Mouse (Mus musculus) C2C12 (cell line): ENCODE measurements around the gene Psd. TPM values are rescaled to one million over a fixed set of nuclear protein-coding genes. Genes with fewer than 3 reads are reported as not detected.

Experiments used
- H3K27me3 ChIP-seq: one replicate; pipeline ENCODE4 v1.6.1; 2011; ENCODE audit not compliant: control insufficient read depth, insufficient read depth, insufficient read length
- H3K36me3 ChIP-seq: one replicate; pipeline ENCODE4 v1.6.1; 2011; ENCODE audit not compliant: control insufficient read depth, insufficient read depth
- H3K4me3 ChIP-seq: one replicate; pipeline ENCODE4 v1.5.1; 2011; ENCODE audit warnings: mild to moderate bottlenecking, control low read depth; ENCODE audit not compliant: poor library complexity, insufficient read depth, severe bottlenecking
- H3K79me2 ChIP-seq: one replicate; pipeline ENCODE4 v1.6.1; 2011; ENCODE audit not compliant: control insufficient read depth, insufficient read depth
- H3K79me3 ChIP-seq: one replicate; pipeline ENCODE4 v1.6.1; 2011; ENCODE audit warnings: low read depth, control low read depth
- H3ac ChIP-seq: one replicate; pipeline ENCODE3; 2011; ENCODE audit warnings: low read depth; ENCODE audit not compliant: control insufficient read depth, insufficient read length
- CEBPB ChIP-seq: IDR thresholded peaks from one replicate; pipeline ENCODE4 v1.6.1; 2011; ENCODE audit warnings: low read depth, mild to moderate bottlenecking, control low read depth, moderate library complexity
- CTCF ChIP-seq: IDR thresholded peaks from one replicate; pipeline ENCODE4 v1.5.1; 2011; ENCODE audit not compliant: control insufficient read depth, insufficient read depth, insufficient read length
- FOSL1 ChIP-seq: IDR thresholded peaks from one replicate; pipeline ENCODE4 v1.8.0; 2011; ENCODE audit warnings: mild to moderate bottlenecking, low read length; ENCODE audit not compliant: poor library complexity, insufficient read depth, severe bottlenecking
- MAX ChIP-seq: IDR thresholded peaks from one replicate; pipeline ENCODE4 v1.6.1; 2011; ENCODE audit warnings: mild to moderate bottlenecking, control low read depth
- MYOD1 ChIP-seq: IDR thresholded peaks from one replicate; pipeline ENCODE4 v1.6.1; 2011; ENCODE audit warnings: low read depth; ENCODE audit not compliant: control insufficient read depth, insufficient read length
- MYOG ChIP-seq: IDR thresholded peaks from one replicate; pipeline ENCODE4 v1.6.1; 2011; ENCODE audit not compliant: control insufficient read depth, insufficient read length; ENCODE audit errors: extremely low read depth
- USF1 ChIP-seq: IDR thresholded peaks from one replicate; pipeline ENCODE4 v1.6.1; 2011; ENCODE audit warnings: low read depth, mild to moderate bottlenecking, control low read depth, moderate library complexity
- polyA plus RNA-seq: library from polyadenylated mRNA; unstranded; fragments of >200 nt; fragmentation: generic; extraction: Trizol; gene quantifications from one replicate; pipeline ENCODE4 v1.2.1, GENCODE M21; 2012; ENCODE audit warnings: missing spikeins

Psd gene
- polyA plus RNA-seq, 1 experiment = 11.8 TPM

GRCm38 (mm10) chr19:46367798-46368590 is 41.0 kb upstream of the Psd start:
- H3K27me3 ChIP-seq = no peaks in the 10 kb centered on the region
- no peak overlapping the region for H3ac ChIP-seq
- no peaks in the 10 kb centered on the region for H3K79me2 ChIP-seq
- TF ChIP-seq MYOD1 = no peak
- no peak for TF ChIP-seq CEBPB
- TF ChIP-seq MYOG = no peak
- TF ChIP-seq USF1 = no peak
- TF ChIP-seq FOSL1 = no peak
- no peak for TF ChIP-seq CTCF
- TF ChIP-seq MAX = no peak
- H3K4me3 ChIP-seq = no peak overlapping the region
- H3K36me3 ChIP-seq = no peaks in the 10 kb centered on the region
- no peaks in the 10 kb centered on the region for H3K79me3 ChIP-seq

DNA sequence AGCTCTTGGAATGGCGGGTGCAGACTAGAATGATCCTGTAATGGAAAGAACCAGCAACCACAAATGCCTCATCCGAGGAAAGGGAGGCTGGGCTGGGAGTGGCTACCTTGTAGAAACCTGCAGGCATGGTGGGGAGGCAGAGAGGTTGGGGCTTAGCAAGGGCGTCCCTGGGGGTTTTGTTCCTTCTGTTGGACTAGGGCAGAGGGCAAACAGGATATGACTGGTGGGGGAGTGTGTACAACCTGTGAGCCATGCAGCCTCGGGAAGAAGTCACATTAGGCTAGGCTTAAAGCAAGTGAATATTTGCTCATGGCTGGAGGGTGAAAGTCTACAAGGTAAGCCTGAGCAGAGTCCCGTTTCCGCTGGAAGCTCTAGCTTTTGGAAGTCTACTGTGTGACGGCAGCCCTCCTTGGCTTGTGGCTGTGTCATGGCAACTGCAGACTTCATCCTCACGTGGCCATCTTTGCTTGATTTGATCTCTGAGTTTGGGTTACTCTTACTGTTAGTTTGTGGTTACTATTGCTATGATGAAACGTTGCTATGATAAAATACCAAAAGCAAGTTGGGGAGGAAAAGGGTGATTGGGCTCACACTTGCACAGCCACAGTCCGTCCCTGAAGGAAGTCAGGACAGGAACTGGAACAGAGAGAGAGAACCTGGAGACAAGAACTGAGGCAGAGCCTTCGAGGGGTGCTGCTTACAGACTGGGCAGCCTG is 36.5 kb upstream of the Psd start:
- Histone ChIP-seq H3K79me2 (no peaks in the 10 kb centered on the region), H3K36me3 (no peaks in the 10 kb centered on the region), H3K4me3 (no peak overlapping the region), H3ac (no peak overlapping the region), H3K27me3 (no peaks in the 10 kb centered on the region), H3K79me3 (no peaks in the 10 kb centered on the region)
- TF ChIP-seq CEBPB = no peak
- TF ChIP-seq USF1 = no peak
- no peak for TF ChIP-seq MYOG
- no peak for TF ChIP-seq CTCF
- TF ChIP-seq FOSL1 = no peak
- no peak for TF ChIP-seq MYOD1
- TF ChIP-seq MAX = no peak

DNA sequence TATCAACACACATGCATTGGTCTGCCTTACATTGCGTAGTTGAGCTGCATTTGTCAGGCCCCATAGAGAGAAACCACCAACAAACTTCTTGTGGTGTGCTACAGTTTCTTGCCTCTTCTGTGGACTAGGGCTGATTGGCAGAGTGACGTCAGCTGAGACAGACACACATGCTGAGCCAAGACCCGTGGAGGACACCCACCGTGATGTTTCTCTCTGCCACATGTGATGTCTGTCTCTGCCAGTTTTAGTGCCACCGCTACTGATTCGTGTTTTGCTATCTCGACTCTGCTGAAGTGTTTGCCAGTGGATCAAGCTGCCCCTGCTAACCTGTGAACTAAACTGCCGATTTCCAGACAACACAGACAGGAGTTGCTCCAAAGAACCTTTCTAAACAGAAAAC is 35.1 kb upstream of the Psd start:
- H3ac ChIP-seq = no peak overlapping the region
- H3K27me3 ChIP-seq = no peaks in the 10 kb centered on the region
- no peaks in the 10 kb centered on the region for H3K36me3 ChIP-seq
- TF ChIP-seq CTCF = no peak
- no peak for TF ChIP-seq USF1
- TF ChIP-seq FOSL1 = no peak
- no peak for TF ChIP-seq CEBPB
- TF ChIP-seq MYOD1 = no peak
- TF ChIP-seq MAX = no peak
- TF ChIP-seq MYOG = no peak
- no peaks in the 10 kb centered on the region for H3K79me3 ChIP-seq
- H3K4me3 ChIP-seq = no peak overlapping the region
- no peaks in the 10 kb centered on the region for H3K79me2 ChIP-seq

DNA sequence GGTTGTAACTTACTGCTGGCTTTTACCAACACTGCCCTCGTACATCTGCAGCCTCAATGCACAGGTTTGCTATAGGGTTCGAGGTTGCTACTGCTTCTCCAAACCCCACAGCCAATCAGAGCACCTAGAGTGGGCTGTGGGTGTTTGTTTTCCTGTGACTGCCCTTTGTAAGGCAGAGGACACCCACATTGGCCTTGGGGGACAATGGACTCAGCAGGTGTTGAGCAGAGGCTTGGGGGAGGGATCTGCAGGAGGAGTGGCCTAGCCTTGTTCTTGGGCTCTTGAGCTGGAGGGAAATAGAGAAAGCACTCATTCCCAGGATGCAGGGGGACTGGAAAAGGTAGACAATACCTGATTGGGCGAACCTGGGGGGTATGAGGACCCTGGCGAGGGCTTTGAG is 31.4 kb upstream of the Psd start:
- Histone ChIP-seq H3K27me3 (no peaks in the 10 kb centered on the region), H3K79me3 (no peaks in the 10 kb centered on the region), H3K4me3 (no peak overlapping the region), H3K36me3 (no peaks in the 10 kb centered on the region), H3K79me2 (no peaks in the 10 kb centered on the region), H3ac (no peak overlapping the region)
- no peak for TF ChIP-seq CTCF
- TF ChIP-seq MAX = no peak
- no peak for TF ChIP-seq MYOG
- no peak for TF ChIP-seq CEBPB
- TF ChIP-seq FOSL1 = no peak
- no peak for TF ChIP-seq USF1
- TF ChIP-seq MYOD1 = no peak

DNA sequence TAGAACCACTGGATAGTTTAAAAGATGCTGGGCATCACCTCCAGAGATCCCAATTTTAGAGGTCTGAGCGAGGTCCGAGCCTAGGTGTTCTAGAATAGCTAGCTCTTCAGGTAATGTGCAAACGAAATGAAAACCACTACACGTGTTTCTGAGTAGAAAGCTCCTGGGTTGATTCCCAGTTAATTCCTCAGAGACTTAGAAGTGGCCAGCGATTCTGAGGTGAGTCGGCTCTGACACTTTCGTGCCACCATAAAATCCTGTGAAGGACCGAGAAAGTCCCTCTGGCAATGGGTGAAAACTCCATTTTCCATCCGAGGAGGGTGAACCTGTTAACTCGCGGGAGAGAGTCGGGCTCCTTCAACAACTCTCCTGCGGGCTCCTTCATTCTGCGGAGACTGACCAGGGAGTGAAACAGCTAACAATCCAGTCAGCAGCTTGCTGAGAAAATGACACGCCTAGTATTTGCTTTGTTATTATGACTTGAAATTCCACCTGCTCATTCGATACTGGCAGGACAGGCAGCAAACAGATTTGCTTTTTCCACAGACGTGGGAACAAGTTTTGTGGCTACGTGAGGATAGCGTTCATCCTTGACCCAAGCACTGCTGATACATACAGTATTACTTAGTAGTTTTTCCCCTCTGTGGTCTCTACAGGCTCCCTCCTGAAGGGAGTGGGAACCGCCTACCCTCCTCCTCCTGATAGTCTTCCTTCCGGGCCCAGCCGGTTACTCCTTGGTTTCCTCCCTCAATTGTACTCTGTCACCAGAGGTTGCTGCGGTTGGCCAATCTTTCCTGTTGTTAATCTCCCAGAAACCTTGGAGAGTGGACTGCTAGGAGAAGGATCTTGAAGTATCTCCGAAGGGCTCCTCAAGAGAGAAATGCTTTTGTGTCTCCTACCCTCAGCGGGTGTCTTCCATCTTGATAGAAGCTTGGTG is 30.7 kb upstream of the Psd start:
- Histone ChIP-seq H3ac (no peak overlapping the region), H3K79me2 (no peaks in the 10 kb centered on the region), H3K4me3 (no peak overlapping the region), H3K79me3 (no peaks in the 10 kb centered on the region), H3K36me3 (no peaks in the 10 kb centered on the region), H3K27me3 (no peaks in the 10 kb centered on the region)
- TF ChIP-seq USF1 = no peak
